Mouse (Mus musculus) thymus, adult 2 months (tissue): ENCODE results near the gene Dennd1a. TPM values are rescaled to one million over a fixed set of nuclear protein-coding genes. Genes with fewer than 3 reads are reported as not detected.

Source experiments
- DNase-seq: peaks from one replicate; pipeline ENCODE4 v3.0.0; 2021
- H3K27ac ChIP-seq: fragments of 200-500 bp; 2 replicates; pipeline ENCODE4 v1.5.1; 2012; ENCODE audit warnings: low read length, control low read depth; ENCODE audit not compliant: control insufficient read depth, insufficient read depth
- H3K27me3 ChIP-seq: fragments of 200-500 bp; 2 replicates; pipeline ENCODE4 v1.6.1; 2012; ENCODE audit warnings: mild to moderate bottlenecking, low read length, moderate library complexity, mixed read lengths; ENCODE audit not compliant: control insufficient read depth, insufficient read depth
- H3K36me3 ChIP-seq: fragments of 200-500 bp; 2 replicates; pipeline ENCODE4 v1.6.1; 2012; ENCODE audit warnings: mild to moderate bottlenecking, low read length, moderate library complexity; ENCODE audit not compliant: control insufficient read depth, insufficient read depth
- H3K4me1 ChIP-seq: fragments of 200-500 bp; replicated peaks from 2 replicates; pipeline ENCODE4 v1.6.1; 2012; ENCODE audit warnings: low read length; ENCODE audit not compliant: control insufficient read depth, insufficient read depth
- H3K4me3 ChIP-seq: fragments of 200-500 bp; 2 replicates; pipeline ENCODE4 v1.5.1; 2012; ENCODE audit warnings: mild to moderate bottlenecking, low read length, control low read depth, moderate library complexity; ENCODE audit not compliant: control insufficient read depth, insufficient read depth
- CTCF ChIP-seq: fragments of 200-500 bp; IDR thresholded peaks from 2 replicates; pipeline ENCODE4 v1.5.1; 2012; ENCODE audit warnings: mild to moderate bottlenecking, control low read depth, low read length, moderate library complexity, borderline replicate concordance; ENCODE audit not compliant: control insufficient read depth, poor library complexity, insufficient read depth; ENCODE audit errors: extremely low read depth
- POLR2A ChIP-seq: fragments of 200-500 bp; IDR thresholded peaks from 2 replicates; pipeline ENCODE4 v1.6.1; 2012; ENCODE audit warnings: mild to moderate bottlenecking, low read length, control low read depth, moderate library complexity; ENCODE audit not compliant: control insufficient read depth, poor library complexity, insufficient read depth; ENCODE audit errors: extremely low read depth
- WGBS: fragments of 180-500 bp; shearing (Covaris S2); methylation state at CpG from one replicate; pipeline ENCODE4 v1.1.7; 2018; 5-methylcytosine and 5-hydroxymethylcytosine counted together
- polyA plus RNA-seq: library from polyadenylated mRNA; depleted of rRNA; stranded (reverse); fragments of >200 nt; gene quantifications from 2 replicates; pipeline ENCODE4 v1.2.3, GENCODE M21; 2012

Gene Dennd1a
- polyA plus RNA-seq, 1 experiment: 35.9 TPM

- Histone ChIP-seq H3K27me3 (no peaks in the 10 kb centered on the region), H3K36me3 (no peaks in the 10 kb centered on the region), H3K27ac (no peak overlapping the region), H3K4me3 (no peak overlapping the region), H3K4me1 (no peaks in the 10 kb centered on the region; the same call in 1 of the 2 replicates)
- 96% methylated on average over 7 of the region's 7 CpGs for WGBS
- TF ChIP-seq POLR2A: no peak
- no peak for TF ChIP-seq CTCF
- DNase-seq: no peak
These were observed 448.8 kb downstream of the Dennd1a start for GRCm38 (mm10) chr2:37838202-37838984.

GRCm38 (mm10) chr2:37837542-37837941 lies 449.6 kb downstream of the Dennd1a start:
- WGBS: 100% methylated on average over 3 of the region's 3 CpGs
- H3K4me3 ChIP-seq: no peak overlapping the region

GRCm38 (mm10) chr2:37836926-37837325 lies 450.3 kb downstream of the Dennd1a start:
- Histone ChIP-seq H3K4me1 (no peaks in the 10 kb centered on the region), H3K27me3 (no peaks in the 10 kb centered on the region), H3K27ac (no peak overlapping the region), H3K36me3 (no peaks in the 10 kb centered on the region), H3K4me3 (no peak overlapping the region)
- no peak for TF ChIP-seq POLR2A
- no peak for TF ChIP-seq CTCF
- DNase-seq: no peak
- 100% methylated on average over 3 of the region's 3 CpGs for WGBS

More at GRCm38 (mm10) chr2:37837542-37837941, 449.6 kb downstream of the Dennd1a start:
- Histone ChIP-seq H3K27me3 (no peaks in the 10 kb centered on the region), H3K36me3 (no peaks in the 10 kb centered on the region), H3K4me1 (no peaks in the 10 kb centered on the region), H3K27ac (no peak overlapping the region)
- DNase-seq: no peak
- TF ChIP-seq POLR2A (no peak), CTCF (no peak)

GRCm38 (mm10) chr2:37832253-37832652 lies 454.9 kb downstream of the Dennd1a start:
- DNase-seq: no peak
- no peak overlapping the region for H3K27ac ChIP-seq
- WGBS: 97% methylated on average over 10 of the region's 10 CpGs
- H3K27me3 ChIP-seq: no peaks in the 10 kb centered on the region
- TF ChIP-seq POLR2A: no peak
- no peak for TF ChIP-seq CTCF
- peaks cover 10% of the 10 kb centered on the region for H3K4me1 ChIP-seq
- no peak overlapping the region for H3K4me3 ChIP-seq
- no peaks in the 10 kb centered on the region for H3K36me3 ChIP-seq

- Histone ChIP-seq H3K27ac (no peak overlapping the region), H3K4me3 (no peak overlapping the region), H3K27me3 (no peaks in the 10 kb centered on the region), H3K36me3 (no peaks in the 10 kb centered on the region), H3K4me1 (peaks cover 10% of the 10 kb centered on the region)
- 71% methylated on average over 9 of the region's 9 CpGs for WGBS
- no peak for DNase-seq
- TF ChIP-seq CTCF (no peak), POLR2A (no peak)
These were observed 457.4 kb downstream of the Dennd1a start for GRCm38 (mm10) chr2:37829758-37830275.

- Histone ChIP-seq H3K27me3 (no peaks in the 10 kb centered on the region), H3K36me3 (no peaks in the 10 kb centered on the region), H3K27ac (no peak overlapping the region), H3K4me3 (no peak overlapping the region), H3K4me1 (no peaks in the 10 kb centered on the region)
- no peak for DNase-seq
- TF ChIP-seq POLR2A (no peak), CTCF (no peak)
- WGBS: 85% methylated on average over 2 of the region's 2 CpGs
These were observed 463.4 kb downstream of the Dennd1a start for GRCm38 (mm10) chr2:37823826-37824225.
